Mouse (Mus musculus): ENCODE measurements at regions not wholly inside any gene's neighbourhood (a gene's known extent, or its start where the extent isn't known, plus 50 kb on each side); places are given as distances from the start of the nearest gene placed in this dataset.
A peak's percentile ranks its signal among the peaks of the same experiment; 100 is the strongest.

DNA sequence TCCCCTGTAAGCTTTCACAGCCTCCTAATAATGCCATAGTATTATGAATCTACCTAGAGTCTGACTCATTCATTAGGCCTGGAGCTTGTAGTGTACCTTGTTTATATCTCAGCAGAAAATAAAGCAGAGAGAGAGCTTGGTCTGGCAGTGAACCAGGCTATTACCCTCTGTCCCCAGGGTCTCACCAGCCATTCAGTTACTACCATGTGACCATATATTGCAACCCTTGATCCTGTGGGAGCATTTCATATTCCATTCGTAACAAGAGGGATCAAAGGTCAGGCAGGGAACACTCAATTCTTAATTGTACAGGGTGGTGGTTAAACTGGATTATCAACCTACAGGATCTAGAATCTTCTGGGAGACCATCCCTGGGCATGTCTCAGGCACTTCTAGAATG lies 383.7 kb upstream of the Castor2 start:
- DNase-seq (ENCODE audit: extremely low spot score, low spot score): no peak

DNA sequence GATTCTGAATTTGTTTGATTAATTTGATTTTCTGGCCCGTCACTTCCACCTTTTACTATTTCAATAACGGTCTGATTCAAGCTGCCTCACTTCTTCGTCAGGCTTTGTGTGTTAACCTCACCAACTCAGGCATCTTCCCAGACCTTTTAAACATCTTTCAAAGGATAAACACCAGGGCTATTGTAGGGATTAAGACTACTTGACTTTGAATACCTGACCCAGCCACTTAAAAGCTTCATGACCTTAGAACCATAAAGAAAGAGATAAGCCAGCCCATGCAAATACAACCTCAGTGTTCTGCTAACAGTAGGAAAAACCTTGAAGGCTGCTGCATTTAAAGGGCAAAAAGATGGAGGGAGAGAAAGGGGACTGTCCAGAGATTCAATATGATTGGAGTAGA lies 386.9 kb upstream of the Castor2 start:
- DNase-seq (ENCODE audit: extremely low spot score, low spot score): no peak

DNA sequence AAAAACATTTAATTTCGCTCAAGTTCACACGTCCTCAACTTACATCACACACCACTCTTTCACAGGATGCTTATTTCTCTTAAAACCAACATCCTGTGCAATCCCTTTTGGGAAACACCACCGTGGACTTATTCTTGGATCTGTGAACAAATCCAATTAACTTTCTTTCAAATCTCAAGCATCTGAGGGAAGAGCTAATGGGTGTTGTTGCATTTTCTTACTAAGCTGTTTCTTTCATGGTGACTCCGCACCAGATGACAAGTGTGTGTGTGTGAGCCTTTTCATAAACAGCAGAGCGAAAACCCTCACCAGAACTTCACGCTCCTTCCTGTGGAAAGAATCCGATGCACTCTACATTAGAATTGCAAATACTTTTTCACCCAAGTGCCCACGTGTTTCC lies 390.6 kb upstream of the Castor2 start:
- DNase-seq (ENCODE audit: extremely low spot score, low spot score): no peak

DNA sequence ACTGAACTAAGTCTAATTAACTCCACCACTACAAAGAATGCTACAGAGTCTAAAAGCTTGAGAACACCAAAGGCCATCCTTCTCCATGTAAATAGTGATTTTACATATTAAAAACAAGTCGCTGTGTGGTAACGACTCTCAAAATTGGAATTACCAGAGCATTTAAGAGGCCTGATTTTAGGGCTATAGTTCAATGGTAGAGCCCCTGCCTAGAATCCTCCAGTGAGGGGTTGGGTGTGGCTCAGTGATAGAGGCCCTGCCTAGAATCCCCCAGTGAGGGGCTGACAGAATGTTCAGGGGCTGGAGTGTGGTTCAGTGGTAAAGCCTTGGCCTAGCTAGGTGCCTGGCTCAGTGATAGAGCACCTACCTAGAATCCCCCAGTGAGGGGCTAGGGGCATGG lies 413.3 kb upstream of the Castor2 start:
- DNase-seq (ENCODE audit: extremely low spot score, low spot score): no peak

DNA sequence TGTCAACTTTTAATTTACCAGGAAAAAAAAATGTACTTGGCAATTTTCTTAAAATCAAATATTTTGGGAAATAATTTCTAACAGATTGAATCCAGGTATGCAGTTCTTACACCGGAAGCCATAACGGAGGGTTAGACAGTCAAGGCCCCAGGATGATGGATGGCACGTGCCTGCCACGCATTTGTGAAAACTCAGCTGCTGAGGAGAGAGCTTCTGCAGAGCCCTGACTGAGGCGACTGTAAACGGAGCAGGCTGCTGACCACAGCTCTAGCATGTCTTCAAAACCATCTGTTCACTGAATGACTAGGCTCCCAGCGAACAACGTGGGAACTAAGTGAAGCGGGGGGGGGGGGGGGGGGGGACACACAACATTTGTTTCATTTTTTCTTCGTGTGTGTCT lies 416.5 kb upstream of the Castor2 start:
- DNase-seq (ENCODE audit: extremely low spot score, low spot score): peak; percentile 47

DNA sequence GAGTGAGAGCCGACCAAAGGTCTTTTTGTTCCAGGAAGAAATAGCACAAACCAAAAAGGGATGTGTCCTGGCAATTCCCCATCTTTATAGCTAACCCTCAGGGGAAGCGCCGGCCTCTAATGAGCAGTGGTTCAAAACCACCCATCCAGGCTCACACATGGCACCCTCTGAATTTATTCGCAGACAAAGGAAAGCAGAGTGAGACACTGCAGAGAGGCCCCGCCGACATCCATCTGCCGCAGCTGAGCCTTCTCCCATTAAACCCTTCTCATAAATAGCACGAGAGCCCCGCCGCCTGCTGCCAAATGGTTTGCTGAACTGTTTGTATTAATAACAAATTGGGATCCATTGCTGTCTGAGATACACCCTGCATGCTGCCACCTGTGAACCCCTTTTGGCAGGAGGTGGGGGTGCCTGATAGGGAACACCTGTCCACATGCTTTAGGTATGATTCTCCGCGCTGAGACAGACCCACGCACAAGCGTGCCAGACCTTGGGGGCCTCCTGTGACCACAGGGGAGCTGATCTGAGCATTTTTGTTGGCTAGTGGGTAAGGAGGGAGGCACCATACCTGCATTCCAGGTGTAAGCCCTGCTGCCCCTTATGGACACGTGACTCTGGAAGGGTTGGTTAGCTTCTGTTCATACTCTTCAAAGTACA lies 422.6 kb upstream of the Castor2 start:
- DNase-seq (ENCODE audit: extremely low spot score, low spot score): no peak

DNA sequence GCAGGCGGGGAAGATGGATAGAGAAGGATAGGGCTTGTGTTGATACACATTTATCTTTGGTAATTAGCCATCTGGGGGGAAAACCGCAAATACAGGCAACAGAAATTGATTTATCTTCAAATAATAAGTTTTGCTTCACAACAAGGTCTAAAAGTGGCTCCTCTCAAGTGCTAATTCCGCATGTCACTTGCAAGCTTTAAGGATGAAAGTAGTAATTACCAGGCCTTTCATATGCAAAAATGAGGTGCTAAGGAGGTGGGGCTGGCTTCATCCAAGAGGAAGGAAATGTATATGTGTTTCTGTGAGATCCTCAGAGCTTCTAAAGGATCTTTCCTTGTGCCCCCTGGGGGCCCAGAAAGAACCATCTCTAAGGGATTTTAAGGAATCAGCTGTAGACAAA lies 423.9 kb upstream of the Castor2 start:
- DNase-seq (ENCODE audit: extremely low spot score, low spot score): no peak

DNA sequence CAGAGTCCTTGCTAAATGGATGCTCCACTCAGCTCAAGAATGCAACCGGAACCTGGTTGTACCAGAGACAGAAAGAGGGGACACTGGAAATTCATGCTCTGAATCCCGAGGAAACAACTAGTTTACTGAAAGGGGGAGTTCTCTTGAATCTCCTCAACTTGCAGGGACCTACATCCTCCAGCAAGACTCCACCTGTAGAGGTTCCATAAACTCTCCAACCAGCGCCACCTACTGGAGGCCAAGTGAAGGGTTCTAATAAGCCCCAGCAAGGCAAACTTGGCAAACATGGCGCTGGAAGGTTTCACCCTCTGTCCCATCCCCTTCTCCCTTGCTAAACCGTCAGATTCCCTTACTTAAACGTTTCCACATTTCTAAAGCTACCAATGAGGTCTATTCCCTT lies 433.0 kb upstream of the Castor2 start:
- DNase-seq (ENCODE audit: extremely low spot score, low spot score): peak; percentile 35

DNA sequence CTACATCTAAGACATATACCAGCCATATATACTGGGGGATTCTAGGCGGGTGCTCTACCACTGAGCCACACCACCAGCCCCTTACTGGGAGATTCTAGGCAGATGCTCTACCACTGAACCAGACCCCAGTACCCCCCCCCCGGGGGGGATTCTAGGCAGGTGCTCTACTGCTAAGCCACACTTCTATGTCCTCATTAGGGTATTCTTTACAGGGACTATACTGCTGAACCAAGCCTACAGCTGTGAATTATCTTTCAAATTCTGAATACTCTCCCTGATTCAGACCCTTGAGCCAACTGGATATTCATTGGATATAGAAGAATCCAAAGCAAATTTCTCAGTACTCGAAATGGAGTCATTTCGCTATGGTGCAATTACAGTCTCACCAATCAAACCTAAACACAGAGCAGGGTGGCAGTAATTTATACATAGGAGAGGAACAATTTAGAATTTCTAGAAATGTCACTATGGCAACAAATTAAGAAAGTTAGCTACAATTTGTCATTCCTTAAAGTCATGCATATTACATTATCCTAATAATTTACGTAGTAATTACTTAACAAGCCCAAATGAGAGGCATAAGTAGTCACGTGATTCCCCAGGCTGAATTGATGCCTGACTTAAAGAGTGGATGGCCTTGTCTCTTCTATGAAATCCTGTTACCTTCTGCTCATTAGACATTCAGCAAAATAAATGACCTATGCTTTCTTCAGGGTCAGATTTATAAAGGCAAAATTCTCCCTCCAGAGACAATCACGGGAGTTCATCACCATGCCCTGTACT lies 436.8 kb upstream of the Castor2 start:
- DNase-seq (ENCODE audit: extremely low spot score, low spot score): no peak

DNA sequence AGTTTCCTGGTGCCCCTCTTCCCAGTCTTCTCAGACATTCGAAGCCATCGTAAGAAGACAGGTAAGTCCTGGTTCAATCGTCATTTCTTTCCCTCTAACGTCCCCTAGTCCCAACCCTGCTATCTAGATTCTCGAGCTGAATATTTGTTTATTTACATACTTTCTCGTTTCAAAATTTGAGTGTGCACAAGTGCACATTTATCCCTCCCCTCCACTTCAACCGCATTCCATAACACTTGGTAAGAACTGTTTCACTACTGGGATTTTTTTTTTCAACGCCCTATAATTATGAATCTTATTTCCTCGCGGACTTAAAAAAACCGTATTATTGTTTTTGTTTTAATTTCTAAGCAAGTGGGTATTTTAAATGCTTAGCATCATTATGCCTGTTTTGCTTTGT lies 439.2 kb upstream of the Castor2 start:
- no peak for DNase-seq (ENCODE audit: extremely low spot score, low spot score)

DNA sequence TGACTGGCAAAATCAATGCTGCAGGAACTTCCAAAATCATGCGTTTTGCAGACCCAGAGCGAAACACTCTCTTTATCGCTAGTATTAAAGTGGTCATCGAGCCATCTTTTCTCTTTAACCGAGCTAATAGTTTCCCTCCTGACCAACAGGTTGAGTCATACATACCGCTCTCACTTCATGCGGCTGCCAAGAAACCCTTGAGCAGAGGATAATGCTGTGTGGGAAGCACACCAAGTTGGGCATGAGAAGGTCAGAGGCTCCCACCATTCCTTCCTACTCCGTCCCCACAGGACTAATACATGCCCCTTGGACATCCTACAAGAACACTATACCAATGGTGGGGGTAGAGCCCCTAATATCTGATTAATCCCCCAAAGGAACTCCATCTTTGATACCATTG lies 442.7 kb upstream of the Castor2 start:
- no peak for DNase-seq (ENCODE audit: extremely low spot score, low spot score)

DNA sequence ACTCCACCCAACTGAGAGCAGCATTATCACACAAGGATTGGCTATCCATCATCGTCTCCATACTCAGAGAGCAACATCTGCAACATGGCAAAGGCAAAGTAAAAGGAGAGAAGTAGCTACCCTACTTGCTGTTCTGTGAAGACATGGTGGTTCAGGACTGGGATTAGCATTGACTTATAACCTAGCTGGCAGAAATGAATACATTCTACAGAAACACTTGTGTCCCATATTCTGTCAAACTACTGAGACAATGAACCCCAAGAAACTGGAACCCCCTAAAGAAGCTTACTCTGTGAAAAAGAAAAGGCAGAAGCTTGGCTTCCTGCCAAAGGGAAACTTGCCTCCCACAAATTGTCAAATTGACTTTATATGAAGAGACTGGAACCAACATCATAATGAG lies 446.1 kb upstream of the Castor2 start:
- no peak for DNase-seq (ENCODE audit: extremely low spot score, low spot score)

DNA sequence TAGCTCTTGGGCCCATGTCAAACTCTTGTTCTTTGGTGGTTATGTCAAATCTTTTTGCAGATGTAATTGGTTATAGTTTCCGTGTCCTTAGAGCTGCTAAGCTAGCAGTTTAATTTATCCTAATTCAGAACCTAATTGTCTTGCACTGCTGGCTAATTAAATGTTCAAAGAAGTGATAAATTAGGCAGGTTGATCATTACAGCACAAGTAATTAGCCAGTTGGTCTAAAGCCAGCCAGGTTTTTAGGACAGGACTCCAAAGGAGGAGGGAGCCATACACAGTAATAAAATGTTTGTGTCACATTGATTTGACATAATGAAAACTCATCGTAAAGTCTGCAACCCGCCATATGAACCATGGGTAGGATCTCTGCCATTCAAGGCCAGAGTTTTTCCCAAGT lies 449.3 kb upstream of the Castor2 start:
- DNase-seq (ENCODE audit: extremely low spot score, low spot score): no peak

DNA sequence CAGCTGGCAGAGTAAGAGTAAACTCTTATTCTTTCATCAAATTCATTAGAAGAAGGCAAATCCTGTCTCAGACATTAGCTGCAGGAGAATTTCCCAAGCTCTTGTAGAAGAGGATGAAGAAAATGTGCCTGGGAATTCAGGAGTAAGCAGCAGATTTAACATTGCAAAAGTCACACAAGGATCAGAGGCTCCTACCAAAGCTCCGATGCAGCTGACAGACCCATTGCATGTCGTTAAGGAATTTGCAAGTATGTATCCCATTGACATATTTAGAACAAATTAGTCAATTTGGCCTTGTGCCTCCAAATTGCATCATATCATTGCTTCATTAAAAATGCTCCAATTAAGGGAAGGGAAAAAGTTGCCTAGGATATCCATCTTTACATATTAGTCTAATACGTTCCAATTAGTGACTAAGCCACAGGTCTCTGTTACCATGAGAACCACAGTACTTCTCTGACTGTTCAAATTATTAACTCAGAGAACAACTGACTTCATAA lies 453.8 kb upstream of the Castor2 start:
- DNase-seq (ENCODE audit: extremely low spot score, low spot score): no peak

DNA sequence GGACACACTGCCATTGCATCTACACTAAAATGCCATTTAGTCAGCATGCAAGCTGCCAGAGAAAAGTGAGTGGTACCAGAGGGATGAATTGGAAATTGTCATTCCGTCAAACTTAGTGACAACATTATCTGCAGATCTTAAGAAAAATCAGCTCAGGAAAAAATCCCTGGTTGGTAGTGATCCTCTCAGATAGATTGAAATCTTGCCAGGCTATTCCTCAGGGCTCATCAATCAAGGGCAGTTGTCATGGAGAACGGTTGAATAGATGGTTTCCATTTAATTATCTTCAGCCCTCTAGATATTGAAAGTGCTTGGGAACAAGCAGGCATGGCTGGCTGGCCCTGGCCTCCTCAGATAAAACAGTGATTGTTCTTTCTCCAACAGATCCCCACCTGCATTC lies 456.2 kb upstream of the Castor2 start:
- DNase-seq (ENCODE audit: extremely low spot score, low spot score): no peak

DNA sequence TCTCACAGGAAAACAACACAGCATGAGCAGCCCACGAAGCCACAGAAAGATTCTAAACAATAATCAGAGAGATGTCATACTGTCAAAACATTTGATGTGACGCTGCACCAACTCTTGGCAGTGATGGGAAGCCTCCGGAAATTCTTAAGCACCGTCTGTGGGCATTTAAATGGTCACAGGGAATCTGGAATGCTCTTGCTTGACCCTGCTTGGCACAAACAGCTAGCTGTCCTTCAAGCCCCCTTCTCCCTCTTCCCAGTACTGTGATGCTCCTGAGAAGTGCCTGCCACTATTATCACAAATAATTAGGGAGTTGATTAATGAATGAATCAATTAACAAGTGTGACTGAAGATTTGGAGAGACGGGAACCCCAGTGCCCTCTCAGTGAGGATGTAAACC lies 465.0 kb upstream of the Castor2 start:
- no peak for DNase-seq (ENCODE audit: extremely low spot score, low spot score)

DNA sequence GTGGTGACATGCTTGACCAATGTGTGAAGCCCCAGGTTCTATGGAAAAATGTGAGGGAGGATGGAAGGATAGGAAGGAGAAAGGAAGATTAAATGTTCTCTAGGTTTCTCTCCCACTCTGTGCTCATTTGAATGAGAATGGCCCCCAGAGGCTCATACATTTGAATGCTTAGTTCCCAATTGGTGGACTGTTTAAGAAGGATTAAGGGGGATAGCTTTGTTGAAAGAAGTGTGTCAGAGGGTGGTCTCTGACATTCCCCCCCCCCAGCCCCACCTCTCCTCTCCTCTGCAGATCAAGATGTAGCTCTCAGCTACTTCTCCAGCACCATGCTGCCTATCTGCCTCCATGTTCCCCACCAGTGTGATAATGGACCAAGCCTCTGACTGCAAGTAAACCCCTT lies 467.7 kb upstream of the Castor2 start:
- no peak for DNase-seq (ENCODE audit: extremely low spot score, low spot score)

DNA sequence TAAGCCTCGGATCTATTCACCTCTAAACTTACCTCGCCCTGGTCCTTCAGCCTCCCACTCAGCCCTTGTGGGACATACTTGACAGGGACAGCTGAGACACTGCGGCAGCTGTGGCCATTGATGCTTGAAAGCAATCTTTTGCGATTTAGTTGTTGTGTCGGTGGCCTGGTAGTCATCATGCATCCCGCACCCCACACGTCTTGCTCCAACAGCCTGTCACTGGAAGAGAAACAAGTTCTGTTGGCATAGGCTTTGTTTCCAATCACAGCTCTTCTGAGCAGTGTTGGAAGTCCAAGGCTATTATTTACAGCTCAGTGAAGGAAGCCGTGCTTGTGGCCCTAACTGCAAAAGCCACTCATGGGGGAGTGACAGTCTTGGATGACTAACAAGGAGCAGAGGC lies 480.2 kb upstream of the Castor2 start:
- DNase-seq (ENCODE audit: extremely low spot score, low spot score): no peak

DNA sequence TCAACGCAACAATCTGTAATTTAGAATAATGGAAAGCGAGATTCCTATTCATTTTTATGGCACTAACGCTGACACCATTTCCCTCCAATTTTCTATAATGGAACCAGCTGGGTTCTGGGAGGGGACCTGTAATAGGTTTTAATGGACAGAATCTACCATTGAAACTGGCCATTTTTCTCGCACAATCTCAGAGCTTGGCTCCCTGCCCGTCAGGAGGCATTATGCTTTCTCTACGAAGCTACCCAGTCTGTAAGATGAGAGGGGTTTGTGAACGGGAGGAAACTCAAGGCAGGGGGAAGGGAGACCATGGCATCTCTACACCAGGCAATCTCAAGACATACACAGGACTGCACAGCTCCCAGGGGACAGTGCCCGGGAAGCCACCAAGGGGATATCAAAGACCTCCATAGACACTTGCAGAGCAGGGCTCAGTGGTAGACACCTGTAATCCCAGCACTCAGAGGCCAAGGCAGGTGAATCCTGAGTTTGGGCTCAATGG lies 498.2 kb upstream of the Castor2 start:
- no peak for DNase-seq (ENCODE audit: extremely low spot score, low spot score)

DNA sequence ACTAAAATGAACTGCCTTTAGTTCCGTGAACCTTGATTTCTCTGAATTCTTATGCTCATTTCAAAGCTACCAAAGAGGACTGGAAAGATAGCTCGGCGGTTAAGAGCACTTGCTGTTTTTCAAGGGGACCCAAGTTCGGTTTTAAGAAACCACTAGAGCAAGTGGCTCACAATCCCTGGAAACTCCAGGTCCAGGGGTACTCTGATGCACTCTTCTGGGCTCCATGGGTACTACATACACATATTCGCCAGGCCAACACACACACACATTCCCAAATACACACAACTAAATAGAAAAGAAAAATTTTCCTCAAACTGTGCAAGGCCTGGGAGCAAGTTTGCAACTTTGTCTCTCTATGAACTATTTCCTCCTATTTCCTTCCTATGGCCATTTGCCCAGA lies 498.9 kb upstream of the Castor2 start:
- DNase-seq (ENCODE audit: extremely low spot score, low spot score): no peak

DNA sequence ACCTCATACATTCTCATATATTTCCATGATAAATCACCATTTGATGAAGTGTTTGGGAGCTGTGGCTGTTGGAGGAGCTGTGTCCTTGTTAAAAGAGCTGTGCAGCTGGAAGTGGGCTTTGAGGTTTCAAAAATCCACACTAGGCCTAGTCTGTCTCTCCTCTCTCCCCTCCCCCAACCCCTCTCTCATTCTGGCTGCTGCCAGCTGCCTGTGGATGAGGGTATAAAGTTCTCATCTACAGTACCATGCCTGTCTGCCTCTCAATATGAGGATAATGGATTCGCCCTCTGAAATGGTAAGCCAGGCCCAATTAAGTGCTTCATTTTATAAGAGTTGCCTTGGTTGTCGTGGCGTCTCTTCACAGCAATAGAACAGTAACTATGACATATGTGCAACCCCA lies 501.4 kb upstream of the Castor2 start:
- DNase-seq (ENCODE audit: extremely low spot score, low spot score): no peak

DNA sequence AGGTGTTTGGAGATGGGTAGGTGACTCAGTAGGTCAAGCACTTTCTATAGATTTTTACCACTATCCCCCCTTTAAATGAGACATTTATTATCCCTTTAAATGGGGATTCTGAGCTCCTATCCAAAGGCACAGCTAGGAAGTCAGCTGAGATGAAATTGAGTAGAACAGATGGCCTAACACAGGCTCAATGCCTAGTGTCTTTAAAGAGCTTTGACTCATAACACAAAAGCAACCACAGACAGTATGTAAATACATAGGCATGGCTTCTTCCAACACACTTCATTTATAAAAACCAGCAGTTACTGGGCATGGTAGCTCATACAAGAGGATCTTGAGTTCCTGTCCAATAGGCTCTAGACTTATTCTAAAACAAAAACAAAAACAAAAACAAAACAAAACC lies 513.0 kb upstream of the Castor2 start:
- no peak for DNase-seq (ENCODE audit: extremely low spot score, low spot score)

DNA sequence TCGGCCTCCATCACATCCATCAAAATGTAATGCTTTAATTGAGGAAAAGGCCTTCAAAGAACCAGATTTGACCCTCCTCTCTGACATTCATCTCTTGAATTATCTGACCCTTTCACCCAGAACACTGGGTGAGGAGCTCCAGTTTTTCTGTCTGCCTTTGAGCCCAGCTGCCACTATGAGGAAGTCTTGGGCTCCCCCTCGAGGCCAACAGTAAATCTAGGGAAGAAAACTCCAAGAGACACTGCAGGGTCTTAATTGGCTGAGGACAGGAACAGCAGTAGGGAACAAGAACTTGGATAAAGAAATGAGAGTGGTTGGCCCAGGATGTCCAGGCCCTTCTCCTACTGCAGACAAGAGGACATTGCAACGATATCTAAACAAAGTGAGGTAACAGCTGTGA lies 514.3 kb upstream of the Castor2 start:
- DNase-seq (ENCODE audit: extremely low spot score, low spot score): peak; percentile 48

All from neural tube, embryonic 10.5 days (tissue).